Mouse (Mus musculus) neutrophil, adult 5-6 weeks (primary cell): Measurements from ENCODE around the gene Olfr661. TPM values are rescaled to one million over a fixed set of nuclear protein-coding genes. Genes with fewer than 3 reads are reported as not detected.

ENCODE experiments used
- ATAC-seq: fragments of 151-379, 151-347 bp; 2 replicates; pipeline ENCODE4 v1.8.0; 2017; ENCODE audit warnings: mild to moderate bottlenecking, moderate TSS enrichment; ENCODE audit not compliant: insufficient number of reproducible peaks, poor library complexity, low FRiP score, severe bottlenecking; ENCODE audit errors: extremely low read depth
- total RNA-seq: library from RNA; stranded (forward); fragments of 200-1000 nt; gene quantifications from 2 replicates; pipeline ENCODE4 v1.2.3, GENCODE M21; 2017

Olfr661 gene
- total RNA-seq, result not detected in 2 replicates

DNA sequence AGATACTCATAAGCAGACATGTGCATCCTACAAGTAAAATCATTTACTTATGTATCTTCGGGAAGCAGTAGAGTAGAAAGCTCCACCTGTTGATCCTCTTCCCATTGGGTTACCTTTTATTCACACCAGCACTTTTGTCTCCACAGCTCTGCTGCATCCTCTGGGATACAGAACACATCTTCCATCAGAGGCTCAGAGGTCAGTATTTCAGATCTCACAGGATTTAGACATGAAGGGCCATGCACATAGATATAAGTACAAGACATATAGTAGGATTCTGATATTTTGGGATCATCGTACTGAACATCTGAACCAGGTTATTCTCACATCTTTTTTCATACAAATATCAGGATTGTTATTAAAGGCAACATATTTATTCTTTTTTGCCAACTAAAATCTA lies at the start of gene Olfr661:
Olfr661 (plus strand) TSS at position 301 of the 400 bp plus-strand sequence.
- no peak for ATAC-seq

GRCm38 (mm10) chr7:104646841-104647482 lies 39.3 kb upstream of the Olfr661 start, which contains the start of gene Olfr658:
Olfr658 (minus strand) TSS chr7:104647305.
- ATAC-seq, result peak; percentile 88

DNA sequence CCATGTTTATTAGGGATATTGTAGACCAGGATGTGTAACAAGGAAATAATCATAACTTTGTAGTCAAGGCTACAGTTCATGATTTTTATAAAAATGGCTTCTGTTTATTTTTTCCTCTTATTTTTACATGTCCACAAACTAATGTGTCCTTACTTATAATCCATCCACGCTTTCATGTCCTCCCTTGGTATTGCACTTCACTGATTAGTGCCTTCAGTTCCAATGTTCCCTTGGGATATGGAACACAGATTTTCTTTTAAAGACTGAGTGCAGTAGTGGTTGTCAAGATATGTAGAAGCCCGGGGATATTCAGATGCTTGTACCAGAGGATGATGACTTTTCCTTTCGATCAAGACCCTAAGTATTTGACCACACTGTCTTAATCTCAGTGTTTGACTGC lies 19.8 kb upstream of the Olfr661 start, which contains the start of gene Olfr659:
Olfr659 (plus strand) TSS at position 301 of the 400 bp plus-strand sequence.
- no peak for ATAC-seq

Other genes with a start within 250 kb of the Olfr661 start
- 208 and 211 TPM in 2 replicates for gene Trim30a, start 221.3 kb upstream of the Olfr661 start, total RNA-seq
- gene Trim30d, start 178.7 kb upstream of the Olfr661 start, total RNA-seq, result 192 and 193 TPM in 2 replicates
- not detected in 2 replicates for gene Olfr651, start 136.4 kb upstream of the Olfr661 start, total RNA-seq
- gene Olfr652, start 125.6 kb upstream of the Olfr661 start, total RNA-seq, result not detected in 2 replicates
- not detected in 2 replicates for gene Olfr653, start 109.2 kb upstream of the Olfr661 start, total RNA-seq
- gene Olfr654, start 99.5 kb upstream of the Olfr661 start, total RNA-seq, result not detected in 2 replicates
- not detected in 2 replicates for gene Olfr655, start 84.7 kb upstream of the Olfr661 start, total RNA-seq
- not detected in 2 replicates for gene Olfr656, start 72.5 kb upstream of the Olfr661 start, total RNA-seq
- not detected in 2 replicates for gene Olfr657, start 61.7 kb upstream of the Olfr661 start, total RNA-seq
- 0.47 TPM in 1 of 2 replicates, not detected in the other for gene Olfr658, start 39.2 kb upstream of the Olfr661 start, total RNA-seq
- gene Olfr659, start 19.7 kb upstream of the Olfr661 start, total RNA-seq, result not detected in 2 replicates
- gene Usp17le, start 91.0 kb downstream of the Olfr661 start, total RNA-seq, result not detected in 2 replicates
- not detected in 2 replicates for gene Usp17lb, start 156.1 kb downstream of the Olfr661 start, total RNA-seq
- not detected in 2 replicates for gene Usp17la, start 170.5 kb downstream of the Olfr661 start, total RNA-seq
- gene Olfr665, start 191.5 kb downstream of the Olfr661 start, total RNA-seq, result 0.12 TPM in 1 of 2 replicates, not detected in the other
- gene Olfr666, start 209.5 kb downstream of the Olfr661 start, total RNA-seq, result 0.70 TPM in 1 of 2 replicates, not detected in the other
- not detected in 2 replicates for gene Olfr667, start 235.0 kb downstream of the Olfr661 start, total RNA-seq
- 0.12 TPM in 1 of 2 replicates, not detected in the other for gene Olfr668, start 241.6 kb downstream of the Olfr661 start, total RNA-seq
- gene Olfr669, start 247.7 kb downstream of the Olfr661 start, total RNA-seq, result 0.35 TPM in 1 of 2 replicates, not detected in the other